Mouse (Mus musculus): Measurements from ENCODE around the gene Efemp1.

DNA sequence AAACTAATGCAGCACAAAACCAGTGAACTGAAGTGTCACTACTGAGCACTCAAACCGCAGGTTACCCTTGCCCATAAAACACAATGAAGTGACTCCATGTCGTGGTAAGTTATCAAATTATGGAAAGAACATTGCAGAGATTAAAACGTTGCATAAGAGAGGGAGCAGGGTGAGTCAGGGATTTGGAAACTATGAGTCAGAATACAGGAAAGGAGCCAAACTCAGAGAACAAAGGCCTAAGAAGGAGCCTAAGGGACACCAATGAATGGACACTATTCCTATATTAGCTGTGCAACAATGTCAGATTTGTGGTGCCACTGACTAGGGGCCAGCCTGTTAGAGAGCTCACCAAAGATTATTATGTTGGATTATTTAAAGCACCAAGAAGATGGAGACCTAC, 53.3 kb downstream of the Efemp1 start:
- TF ChIP-seq CTCF (IDR thresholded peaks at IDR 0.05; ENCODE audit: low read depth) = no peak
- TF ChIP-seq EP300 (optimal IDR thresholded peaks at IDR 0.05) = no peak

All from stomach, postnatal 0 days (tissue).